Mouse (Mus musculus): Measurements from ENCODE around the gene Fsip1.

Gene Fsip1

DNA sequence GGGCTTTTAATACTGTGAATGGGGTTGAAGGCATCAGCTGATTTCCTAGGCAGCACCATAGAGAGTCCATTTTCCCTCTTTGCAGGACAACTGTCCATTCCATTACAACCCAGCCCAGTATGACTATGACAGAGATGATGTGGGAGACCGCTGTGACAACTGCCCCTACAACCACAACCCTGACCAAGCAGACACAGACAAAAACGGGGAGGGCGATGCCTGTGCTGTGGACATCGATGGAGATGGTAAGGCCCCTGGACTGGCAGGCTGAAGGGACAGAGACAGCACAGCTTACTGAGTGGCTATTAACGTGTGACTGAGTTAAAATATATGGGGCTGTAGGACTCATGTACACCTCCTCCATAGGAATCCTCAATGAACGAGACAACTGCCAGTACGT, 136.0 kb downstream of the Fsip1 start:
- DNase-seq, result no peak

DNA sequence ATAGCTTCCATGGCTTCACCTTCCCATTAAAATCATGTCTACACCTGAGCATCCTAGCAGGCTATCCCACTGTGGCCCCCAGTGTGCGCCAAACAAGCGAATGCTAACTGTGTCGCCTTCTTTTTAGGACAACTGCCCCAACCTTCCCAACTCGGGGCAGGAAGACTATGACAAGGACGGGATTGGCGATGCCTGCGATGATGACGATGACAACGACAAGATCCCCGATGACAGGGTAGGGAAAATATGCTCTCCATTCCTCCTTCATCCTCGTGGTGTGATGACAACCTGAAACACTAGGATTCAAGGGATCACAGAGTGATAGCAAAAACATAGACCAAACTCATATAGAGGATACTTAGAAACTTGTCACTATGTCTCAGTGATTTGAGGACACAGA, 136.7 kb downstream of the Fsip1 start:
- no peak for DNase-seq

DNA sequence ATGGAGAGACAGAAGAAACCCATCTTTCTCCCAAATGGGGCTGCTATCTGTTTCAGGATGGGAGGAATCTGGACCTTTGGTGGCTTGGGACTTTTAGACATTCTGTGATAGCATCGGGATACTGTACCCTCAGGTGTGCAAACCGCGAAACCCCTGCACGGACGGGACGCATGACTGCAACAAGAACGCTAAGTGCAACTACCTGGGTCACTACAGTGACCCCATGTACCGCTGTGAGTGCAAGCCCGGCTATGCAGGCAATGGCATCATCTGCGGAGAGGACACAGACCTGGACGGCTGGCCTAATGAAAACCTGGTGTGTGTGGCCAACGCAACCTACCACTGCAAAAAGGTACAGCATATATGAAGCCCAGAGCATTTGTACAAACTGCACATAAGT, 137.1 kb downstream of the Fsip1 start:
- no peak for DNase-seq

DNA sequence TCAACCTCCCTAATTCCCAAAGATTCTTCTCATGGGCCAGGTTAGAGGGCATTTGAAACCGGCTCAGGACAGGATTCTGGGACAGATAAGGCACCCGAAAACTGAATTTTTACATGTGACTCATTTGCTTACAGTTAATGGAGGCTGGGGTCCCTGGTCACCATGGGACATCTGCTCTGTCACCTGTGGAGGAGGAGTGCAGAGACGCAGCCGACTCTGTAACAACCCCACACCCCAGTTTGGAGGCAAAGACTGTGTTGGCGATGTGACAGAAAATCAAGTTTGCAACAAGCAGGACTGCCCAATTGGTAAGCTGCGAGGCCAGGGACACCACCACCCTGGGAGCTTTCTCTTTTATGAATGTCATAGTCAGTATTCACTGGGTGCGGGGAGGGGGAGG, 138.3 kb downstream of the Fsip1 start:
- DNase-seq, result no peak

DNA sequence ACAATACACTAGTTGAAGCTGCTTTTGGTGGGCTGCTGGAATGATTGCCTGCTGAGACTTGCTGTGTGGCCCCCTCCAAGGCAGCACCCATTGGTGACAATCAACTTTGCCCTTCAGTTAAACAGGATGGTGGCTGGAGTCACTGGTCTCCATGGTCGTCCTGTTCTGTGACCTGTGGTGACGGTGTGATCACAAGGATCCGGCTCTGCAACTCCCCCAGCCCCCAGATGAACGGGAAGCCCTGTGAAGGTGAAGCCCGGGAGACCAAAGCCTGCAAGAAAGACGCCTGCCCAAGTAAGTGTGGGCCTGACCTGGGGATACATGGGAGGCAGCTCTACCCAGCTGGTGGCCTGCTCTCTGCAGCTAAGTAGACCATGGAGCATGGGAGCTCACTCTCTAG, 138.7 kb downstream of the Fsip1 start:
- no peak for DNase-seq

DNA sequence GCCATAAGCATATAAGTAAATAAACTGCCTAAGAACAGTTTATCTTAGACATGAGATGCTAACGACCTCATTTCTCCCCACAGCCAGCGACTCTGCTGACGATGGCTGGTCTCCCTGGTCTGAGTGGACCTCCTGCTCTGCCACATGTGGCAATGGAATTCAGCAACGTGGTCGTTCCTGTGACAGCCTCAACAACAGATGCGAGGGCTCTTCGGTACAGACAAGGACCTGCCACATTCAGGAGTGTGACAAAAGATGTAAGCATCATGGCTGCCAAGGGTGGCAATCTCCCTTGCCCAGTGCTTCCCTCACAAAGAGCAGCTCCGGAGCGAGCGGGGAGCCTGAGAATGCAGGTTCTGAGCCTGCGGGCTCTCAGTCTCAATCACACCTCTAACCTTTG, 139.4 kb downstream of the Fsip1 start:
- DNase-seq, result no peak

DNA sequence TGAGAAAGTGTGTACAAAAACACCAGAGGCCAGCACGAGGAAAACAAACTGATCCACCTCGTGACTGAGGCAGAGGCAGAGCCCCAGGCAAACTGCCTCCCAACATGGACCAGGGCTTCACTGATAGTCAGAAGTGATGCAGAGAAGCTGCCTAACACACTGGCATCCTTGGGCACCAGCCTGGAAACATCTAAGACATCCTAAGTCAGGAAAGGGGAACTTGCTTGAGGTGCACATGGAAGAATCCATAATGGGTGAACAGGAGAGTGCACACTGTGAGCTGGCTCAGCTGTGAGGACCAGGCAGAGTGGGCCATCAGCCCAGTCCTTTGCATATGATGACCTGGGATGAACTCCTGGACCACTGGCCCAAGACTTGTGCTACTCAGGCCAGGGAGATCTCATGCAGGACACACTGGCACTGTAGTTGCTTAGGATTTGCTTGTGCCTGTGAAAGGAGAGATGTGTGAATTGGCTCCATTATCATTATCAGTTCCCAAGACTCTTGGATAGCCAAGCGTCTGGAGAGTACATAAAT, 139.9 kb downstream of the Fsip1 start:
- DNase-seq, result no peak

DNA sequence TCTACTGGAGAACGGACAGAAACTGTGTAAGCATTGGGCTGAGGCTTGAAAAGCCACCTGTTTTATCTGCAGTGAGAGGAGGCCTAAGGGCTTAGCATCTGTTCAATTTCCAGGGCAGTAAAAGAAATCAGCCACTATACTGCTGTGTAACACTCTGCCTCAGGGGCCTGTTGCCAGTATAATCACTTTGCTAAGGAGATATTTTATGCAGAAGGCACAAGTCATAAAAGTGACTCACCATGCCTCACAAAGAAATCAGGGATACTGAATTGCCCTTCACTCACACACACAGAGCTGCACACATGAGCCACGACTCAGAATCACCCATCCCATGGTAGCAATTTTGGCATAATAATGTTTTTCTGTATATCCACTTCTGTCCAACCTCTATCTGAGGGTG, 140.6 kb downstream of the Fsip1 start:
- DNase-seq, result no peak

DNA sequence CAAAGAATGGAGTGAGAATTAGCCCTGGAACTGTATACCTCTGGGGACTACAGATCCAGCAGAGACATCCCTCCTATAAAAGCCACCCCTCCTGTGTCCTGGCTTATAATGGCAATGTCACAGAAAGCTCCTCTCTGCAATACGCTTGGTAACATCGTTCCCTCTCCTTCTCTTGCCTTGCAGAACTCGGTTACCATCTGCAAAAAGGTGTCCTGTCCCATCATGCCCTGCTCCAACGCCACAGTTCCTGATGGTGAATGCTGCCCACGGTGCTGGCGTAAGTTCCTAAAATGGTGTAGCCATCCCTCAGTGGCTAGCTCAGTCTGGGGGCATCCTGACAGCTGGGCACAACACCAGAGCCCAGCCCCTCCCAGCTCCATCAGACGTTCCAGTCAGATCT, 141.1 kb downstream of the Fsip1 start:
- no peak for DNase-seq

DNA sequence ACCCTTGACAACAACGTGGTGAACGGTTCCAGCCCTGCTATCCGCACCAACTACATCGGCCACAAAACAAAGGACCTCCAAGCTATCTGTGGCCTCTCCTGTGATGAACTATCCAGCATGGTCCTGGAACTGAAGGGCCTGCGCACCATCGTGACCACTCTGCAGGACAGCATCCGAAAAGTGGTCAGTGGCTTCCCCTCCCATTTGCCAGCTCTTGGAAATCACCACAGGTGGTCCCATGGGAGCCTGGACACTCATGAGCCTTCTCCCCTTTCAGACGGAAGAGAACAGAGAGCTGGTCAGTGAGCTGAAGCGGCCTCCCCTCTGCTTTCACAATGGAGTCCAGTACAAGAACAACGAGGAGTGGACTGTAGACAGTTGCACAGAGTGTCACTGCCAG, 142.1 kb downstream of the Fsip1 start:
- no peak for DNase-seq

DNA sequence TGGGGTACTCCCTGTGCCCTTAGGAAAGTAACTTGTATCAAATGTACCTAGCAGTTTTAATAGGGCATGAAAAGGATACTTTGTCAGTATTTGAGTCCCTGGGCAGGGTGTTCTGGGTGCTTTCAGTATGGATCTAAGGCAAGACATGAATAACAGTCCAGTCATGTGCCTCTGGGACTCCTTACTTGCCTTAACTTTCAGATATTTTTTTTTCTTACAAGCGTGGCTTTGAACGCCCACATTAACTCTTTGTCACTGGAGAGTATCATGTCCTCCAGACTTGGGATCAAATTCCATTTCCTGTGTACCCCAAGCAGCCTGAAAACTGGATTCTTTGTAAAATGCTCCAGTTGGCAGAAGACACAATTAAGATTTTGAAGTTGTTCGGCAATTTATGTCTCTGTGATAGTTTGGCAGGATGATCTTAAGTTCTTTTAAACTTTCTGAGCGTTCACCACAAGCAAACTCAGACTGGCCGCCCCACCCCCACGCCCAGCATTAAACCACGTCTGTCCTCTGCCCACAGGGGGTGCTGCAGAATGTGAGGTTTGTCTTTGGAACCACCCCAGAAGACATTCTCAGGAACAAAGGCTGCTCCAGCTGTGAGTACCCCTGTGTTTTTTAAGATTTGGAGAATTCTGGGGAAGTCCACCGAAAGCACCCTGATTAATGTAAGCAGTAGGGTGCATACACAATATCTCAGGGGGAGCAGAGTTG, 142.8 kb downstream of the Fsip1 start:
- DNase-seq, result peak; percentile 67

DNA sequence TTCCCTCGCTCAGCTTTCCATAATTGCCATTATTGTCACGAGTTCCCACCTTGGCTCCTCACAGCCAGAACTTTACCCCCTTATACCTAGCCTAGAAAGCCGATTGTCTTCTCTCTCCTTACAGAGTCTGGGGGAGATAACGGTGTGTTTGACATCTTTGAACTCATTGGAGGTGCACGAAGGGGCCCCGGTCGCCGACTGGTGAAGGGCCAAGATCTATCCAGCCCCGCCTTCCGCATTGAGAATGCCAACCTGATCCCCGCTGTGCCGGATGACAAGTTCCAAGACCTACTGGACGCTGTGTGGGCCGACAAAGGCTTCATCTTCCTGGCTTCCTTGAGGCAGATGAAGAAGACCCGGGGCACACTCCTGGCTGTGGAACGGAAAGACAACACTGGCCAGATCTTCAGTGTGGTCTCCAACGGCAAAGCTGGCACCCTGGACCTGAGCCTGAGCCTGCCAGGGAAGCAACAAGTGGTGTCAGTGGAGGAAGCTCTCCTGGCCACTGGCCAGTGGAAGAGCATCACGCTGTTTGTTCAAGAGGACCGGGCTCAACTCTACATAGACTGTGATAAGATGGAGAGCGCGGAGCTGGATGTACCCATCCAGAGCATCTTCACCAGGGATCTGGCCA, 143.8 kb downstream of the Fsip1 start:
- no peak for DNase-seq

DNA sequence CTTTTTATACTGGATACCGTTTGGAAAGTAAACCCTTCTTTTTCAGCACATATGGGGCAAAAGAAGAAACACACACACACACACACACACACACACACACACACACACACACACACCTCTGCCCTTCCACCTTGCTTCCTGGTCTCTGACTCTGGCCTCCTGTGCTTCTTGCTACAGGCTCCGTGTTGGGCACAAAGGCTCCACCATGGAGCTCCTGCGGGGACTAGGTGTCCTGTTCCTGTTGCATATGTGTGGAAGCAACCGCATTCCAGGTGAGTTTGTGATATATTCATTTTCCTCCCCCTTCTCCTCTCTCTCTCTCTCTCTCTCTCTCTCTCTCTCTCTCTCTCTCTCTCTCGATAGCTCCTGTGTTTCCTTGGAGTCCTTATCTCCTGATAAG, 144.3 kb downstream of the Fsip1 start:
- no peak for DNase-seq

DNA sequence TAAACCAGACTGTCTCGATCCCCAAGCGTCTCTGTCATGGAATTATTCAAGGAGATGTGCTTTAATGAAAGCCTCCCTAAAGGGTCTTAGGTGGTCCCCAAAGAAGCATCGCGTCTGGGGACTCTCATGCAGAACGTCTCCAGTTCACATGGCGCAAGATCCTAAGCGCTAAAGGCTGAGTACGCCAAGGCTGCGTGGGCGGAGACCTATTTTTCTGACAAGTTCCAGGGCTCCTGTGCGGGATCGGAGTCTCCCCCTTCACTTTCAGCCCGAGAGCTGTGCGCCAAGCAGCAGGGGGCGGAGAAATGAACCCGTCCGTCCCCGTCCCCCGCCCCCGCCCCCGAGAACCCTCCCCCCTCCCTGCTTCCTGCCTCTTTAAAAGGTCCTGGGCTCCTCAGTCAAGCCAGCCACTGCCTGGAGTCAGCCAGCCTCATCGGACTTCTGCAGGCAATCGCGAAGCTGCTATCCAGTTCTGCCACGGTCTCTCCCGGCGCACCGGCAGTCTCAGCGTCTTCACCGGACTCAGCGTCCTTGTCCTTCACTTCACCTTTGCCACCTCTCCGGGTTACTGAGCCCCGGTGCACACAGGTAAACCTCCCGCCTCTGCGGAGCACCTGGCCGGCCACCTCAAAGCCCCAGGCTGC, 145.2 kb downstream of the Fsip1 start, which contains the start of gene Thbs1:
Gene Thbs1 (plus strand): TSS at position 389 of the 644 bp plus-strand sequence.
- peak; percentile 88 for DNase-seq

DNA sequence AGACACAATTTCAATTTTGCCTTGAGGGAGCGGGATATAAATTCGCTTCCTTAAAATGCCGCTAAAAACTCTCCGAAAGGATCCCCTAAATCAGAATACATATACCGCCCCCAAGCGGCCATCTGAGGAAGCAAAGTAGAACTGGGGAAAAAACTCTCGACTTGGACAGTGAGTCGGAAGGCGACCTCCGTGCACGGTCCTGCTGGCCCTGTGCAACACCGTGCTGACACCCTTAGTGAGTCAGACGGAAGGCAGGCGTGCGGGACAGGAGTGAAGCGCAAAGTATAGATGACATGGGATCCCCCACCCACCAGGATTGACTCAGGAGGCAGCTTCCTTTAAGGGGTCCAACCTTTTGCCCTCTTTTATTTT, 145.7 kb downstream of the Fsip1 start:
- DNase-seq, result peak; percentile 91

DNA sequence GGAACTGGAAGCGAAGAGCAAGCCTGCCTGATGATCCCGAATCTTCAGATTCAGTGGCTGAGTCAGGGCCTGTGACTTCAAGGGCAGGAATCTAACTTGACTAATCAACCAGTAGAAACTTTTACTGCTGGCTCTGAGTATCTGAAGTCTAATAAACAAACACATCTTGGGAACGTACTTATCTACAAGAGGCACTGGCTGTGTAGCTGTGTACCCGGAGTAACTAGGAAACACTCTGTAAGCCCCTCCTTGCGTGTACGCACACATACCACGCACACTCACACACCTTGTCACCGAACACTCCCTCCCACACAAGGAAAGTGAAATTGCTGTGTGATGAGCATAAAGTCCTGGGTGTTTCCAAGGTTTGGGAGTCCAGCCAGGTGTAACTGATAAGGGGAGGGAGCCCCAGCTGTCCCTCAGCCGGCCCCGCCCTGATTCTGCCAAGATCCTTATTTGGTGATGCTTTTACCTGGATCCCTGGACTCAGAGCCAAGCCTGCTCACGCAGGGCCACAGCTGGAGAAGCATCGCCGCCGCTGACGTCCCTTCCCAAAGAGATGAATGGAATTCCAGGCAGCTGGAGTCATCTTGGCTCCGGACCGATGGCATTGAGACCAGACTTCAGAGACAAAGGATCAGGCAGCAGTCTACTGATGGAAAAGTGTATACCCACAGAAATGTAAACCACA, 146.4 kb downstream of the Fsip1 start:
- peak; percentile 71 for DNase-seq

DNA sequence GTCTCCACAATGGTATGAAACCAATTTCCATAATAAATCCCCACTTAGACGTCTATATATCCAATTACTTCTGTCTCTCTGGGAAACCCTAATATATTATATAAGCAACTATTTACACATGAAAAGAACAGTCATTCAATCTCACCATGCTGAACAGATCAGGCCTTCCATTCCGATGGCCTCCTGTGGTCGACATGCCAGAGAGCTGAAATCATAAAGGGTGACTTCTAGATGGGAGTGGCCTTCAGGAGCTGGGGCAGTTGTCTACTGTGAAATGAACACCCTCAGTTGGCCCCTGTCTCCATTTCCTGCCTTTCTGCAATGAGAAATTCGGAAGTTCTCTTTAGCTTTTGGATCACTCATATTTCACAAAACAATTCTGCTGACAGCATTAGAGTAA, 154.6 kb downstream of the Fsip1 start:
- no peak for DNase-seq

DNA sequence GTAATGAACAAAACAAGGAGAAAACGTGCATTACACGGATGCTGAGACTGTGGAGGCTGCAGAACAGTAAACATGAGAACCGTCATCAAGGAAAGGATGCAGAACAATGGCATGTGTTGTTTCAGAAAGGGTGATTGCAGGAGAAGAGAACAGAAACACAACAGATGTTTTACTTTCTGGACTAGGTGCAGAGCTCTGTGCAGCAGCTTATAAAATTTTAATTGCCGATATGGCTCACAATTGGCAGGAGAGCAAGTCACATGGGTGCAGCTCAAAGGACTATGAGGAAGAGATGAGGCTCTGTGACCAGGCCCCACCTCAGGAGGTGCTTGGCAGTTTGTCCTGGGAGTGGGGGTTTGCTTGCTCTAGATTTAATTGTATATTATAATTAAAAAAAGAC, 157.7 kb downstream of the Fsip1 start:
- DNase-seq, result no peak

DNA sequence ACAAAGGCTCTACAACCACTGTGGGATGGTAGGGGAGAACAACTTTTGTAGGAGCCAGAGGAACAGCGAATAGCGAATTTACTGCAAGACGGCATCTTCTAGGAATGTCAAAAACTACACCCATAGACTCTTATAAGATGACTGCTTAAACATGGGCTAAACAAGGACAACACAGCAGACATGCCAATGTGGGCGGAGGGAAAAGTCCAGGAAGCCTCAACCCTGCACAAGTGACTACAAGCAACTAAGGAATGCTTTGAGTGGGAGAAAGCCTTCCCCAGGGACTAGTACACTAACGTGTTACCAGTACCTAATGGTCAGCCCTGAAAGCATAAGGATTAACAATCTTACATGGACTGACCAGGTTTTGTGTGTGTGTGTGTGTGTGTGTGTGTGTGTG, 165.5 kb downstream of the Fsip1 start:
- DNase-seq, result no peak

DNA sequence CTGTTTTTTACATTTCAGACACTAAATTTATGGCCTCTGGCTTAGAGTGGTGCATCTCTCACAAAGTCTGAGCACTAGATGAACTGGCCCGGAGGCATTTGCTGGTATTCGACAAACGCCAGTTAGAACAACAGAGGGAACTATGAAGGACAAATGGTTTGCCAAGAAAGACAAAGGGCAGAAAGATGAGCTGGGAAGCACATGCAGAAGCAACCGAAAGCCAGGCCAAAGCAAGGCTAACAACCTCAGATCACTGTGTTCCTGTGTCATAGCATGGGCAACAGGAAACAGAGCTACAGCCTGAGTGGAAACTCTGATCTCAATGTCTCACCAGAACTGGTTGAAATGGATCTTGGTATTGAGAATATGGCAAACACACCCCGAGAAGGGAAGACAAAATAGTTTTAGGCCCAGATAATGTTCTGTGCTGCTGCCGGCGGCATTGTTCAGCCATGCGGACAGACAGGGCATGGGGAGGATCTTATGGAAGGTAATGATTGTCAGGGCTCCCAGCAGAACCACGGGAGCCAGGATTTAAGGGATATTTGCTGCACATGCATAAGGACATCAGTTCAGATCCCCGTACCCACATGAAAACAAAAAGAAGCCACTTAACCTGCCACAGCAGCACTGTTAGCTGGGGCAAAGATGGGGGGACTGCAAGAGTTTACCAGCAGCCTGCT, 169.6 kb downstream of the Fsip1 start:
- no peak for DNase-seq

DNA sequence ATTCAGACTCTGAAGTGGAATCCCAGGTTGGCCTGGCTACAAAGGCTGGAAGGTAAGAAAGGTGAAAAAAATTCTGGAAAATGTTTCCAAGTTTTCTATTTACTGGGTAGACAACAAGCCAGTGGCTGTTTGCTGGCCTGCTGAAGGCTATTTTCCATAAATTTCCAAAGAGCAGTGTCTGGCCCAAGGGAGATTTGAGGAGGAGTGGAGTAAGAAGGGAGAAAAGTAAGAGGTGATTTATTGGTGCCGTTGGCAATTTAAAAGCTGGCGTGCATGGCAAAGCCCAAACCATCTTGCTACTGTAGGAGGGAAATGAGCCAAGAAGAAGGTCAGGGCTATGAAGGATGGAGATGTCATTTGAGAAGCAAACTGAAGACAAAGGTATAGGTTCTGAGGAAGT, 171.1 kb downstream of the Fsip1 start:
- no peak for DNase-seq

DNA sequence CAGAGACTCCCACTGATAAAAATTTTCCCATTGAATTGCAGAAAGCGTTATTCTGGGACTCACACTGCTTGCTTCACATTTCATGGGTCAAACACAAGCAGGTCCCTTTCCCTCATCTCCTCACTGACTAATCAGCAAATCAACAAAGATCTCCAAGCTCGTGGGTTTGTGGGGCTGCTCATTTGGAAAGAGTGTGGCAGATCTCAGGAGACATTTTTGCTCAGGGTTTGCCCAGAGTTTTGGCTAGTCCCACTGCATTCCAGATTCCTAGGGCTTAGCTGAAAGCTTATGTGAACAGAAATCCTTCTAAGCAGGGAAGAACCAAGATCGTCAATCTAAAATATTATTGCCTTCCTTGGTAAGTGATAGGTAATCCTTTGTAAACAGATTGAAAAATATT, 172.1 kb downstream of the Fsip1 start:
- no peak for DNase-seq

DNA sequence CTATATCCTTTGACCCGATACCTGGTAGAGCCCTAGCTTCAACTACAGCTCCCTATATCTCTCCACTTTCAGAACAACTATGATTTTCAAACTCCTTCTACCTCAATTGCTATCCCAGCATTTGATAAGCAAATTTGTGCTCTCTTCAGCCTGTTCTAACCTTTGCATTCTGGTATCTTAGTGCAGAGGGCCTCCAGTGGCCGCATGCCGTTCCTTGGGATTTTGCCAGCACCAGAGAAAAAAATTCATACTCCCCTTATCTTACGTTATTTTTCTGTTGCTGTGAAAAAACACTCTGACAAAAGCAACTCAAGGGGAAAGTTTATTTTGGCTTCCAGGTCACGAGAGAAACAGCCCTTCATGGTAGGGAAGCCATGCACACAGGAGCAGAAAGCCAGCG, 173.1 kb downstream of the Fsip1 start:
- DNase-seq, result no peak
